Mouse (Mus musculus) limb, embryonic 11.5 days (tissue): ENCODE data around the gene BC035044. TPM values are rescaled to one million over a fixed set of nuclear protein-coding genes. Genes with fewer than 3 reads are reported as not detected.
"Not testable (repeated sequence)": the region's sequence is repeated elsewhere in the genome, so short reads cannot be mapped to it uniquely, and the experiment has no call there.

Experiments
- ATAC-seq: fragments of 200-750 bp; cut with Nextera tagmentation; 2 replicates; pipeline ENCODE4 v1.8.0; 2017; ENCODE audit warnings: low read depth; ENCODE audit not compliant: insufficient number of reproducible peaks, low FRiP score, low TSS enrichment
- DNase-seq: peaks from one replicate; pipeline ENCODE4 v3.0.0-alpha.2; 2015; ENCODE audit warnings: low spot score
- H3K27ac ChIP-seq: fragments of 300-500 bp; sonication (generic); replicated peaks from 2 replicates; pipeline ENCODE4 v1.5.1; 2014; ENCODE audit warnings: low read depth, mild to moderate bottlenecking, low read length
- H3K27me3 ChIP-seq: fragments of 300-500 bp; sonication (generic); 2 replicates; pipeline ENCODE4 v1.6.1; 2014; ENCODE audit warnings: mild to moderate bottlenecking, low read length, mixed read lengths; ENCODE audit not compliant: control insufficient read depth, insufficient read depth
- H3K36me3 ChIP-seq: fragments of 300-500 bp; sonication (generic); 2 replicates; pipeline ENCODE4 v1.6.1; 2014; ENCODE audit warnings: mild to moderate bottlenecking, low read length, moderate library complexity, mixed read lengths; ENCODE audit not compliant: control insufficient read depth, insufficient read depth
- H3K4me1 ChIP-seq: fragments of 300-500 bp; sonication (generic); 2 replicates; pipeline ENCODE4 v1.6.1; 2014; ENCODE audit warnings: low read length, mixed read lengths; ENCODE audit not compliant: control insufficient read depth, insufficient read depth
- H3K4me2 ChIP-seq: fragments of 300-500 bp; sonication (generic); 2 replicates; pipeline ENCODE4 v1.6.1; 2014; ENCODE audit warnings: low read depth, mild to moderate bottlenecking, moderate library complexity; ENCODE audit not compliant: severe bottlenecking
- H3K4me3 ChIP-seq: fragments of 300-500 bp; sonication (generic); 2 replicates; pipeline ENCODE4 v1.5.1; 2014; ENCODE audit warnings: low read depth, low read length
- H3K9ac ChIP-seq: fragments of 300-500 bp; sonication (generic); 2 replicates; pipeline ENCODE4 v1.6.1; 2014; ENCODE audit warnings: mild to moderate bottlenecking, low read length
- H3K9me3 ChIP-seq: fragments of 300-500 bp; sonication (generic); 2 replicates; pipeline ENCODE4 v1.6.1; 2016; ENCODE audit warnings: low read length; ENCODE audit not compliant: control insufficient read depth
- WGBS: fragments of 180-500 bp; shearing (Covaris S2); extraction: QIAGEN DNeasy Blood & Tissue Kit; methylation state at CpG from one replicate; pipeline ENCODE4 v1.1.7; 2014; 5-methylcytosine and 5-hydroxymethylcytosine counted together
- microRNA-seq: library from miRNA; unstranded; fragments of <30 nt; microRNA quantifications from one replicate; pipeline ENCODE4, GENCODE M21; 2016
- polyA plus RNA-seq: library from polyadenylated mRNA; unstranded; fragments of >200 nt; fragmentation: Nextera tagmentation; extraction: Ambion mirVana; gene quantifications from 2 replicates; pipeline ENCODE4 v1.2.1, GENCODE M21; 2014

The BC035044 gene
- polyA plus RNA-seq, 1 experiment from 2014 or later, result 0.96 TPM

- WGBS, result 8% methylated on average over 26 of the region's 26 CpGs
- Histone ChIP-seq H3K4me2 (peak overlapping the region; percentile 47), H3K36me3 (no peaks in the 10 kb centered on the region), H3K9ac (no peak overlapping the region), H3K4me1 (no peaks in the 10 kb centered on the region), H3K27ac (no peak overlapping the region), H3K4me3 (peak overlapping the region; percentile 28), H3K27me3 (no peaks in the 10 kb centered on the region), H3K9me3 (no peaks in the 10 kb centered on the region)
- ATAC-seq, result peak; percentile 94
- peak; percentile 100 for DNase-seq
Observed at GRCm38 (mm10) chr6:128802999-128803857, 87.7 kb downstream of the BC035044 start.

- ATAC-seq (peak; percentile 38), DNase-seq (no peak)
- 14% methylated on average over 10 of the region's 10 CpGs for WGBS
- Histone ChIP-seq H3K27me3 (no peaks in the 10 kb centered on the region), H3K9me3 (no peaks in the 10 kb centered on the region), H3K4me3 (peak overlapping the region; percentile 28), H3K4me1 (no peaks in the 10 kb centered on the region), H3K4me2 (peak overlapping the region; percentile 47), H3K27ac (no peak overlapping the region), H3K9ac (peak overlapping the region; percentile 48), H3K36me3 (no peaks in the 10 kb centered on the region)
Observed at GRCm38 (mm10) chr6:128802557-128802956, 88.4 kb downstream of the BC035044 start.

- WGBS, result 81% methylated on average over 5 of the region's 5 CpGs
- H3K36me3 ChIP-seq, ATAC-seq, H3K4me1 ChIP-seq, H3K4me2 ChIP-seq, H3K4me3 ChIP-seq, H3K27ac ChIP-seq, DNase-seq, H3K27me3 ChIP-seq, H3K9ac ChIP-seq, H3K9me3 ChIP-seq: not testable (repeated sequence)
Observed at GRCm38 (mm10) chr6:128800696-128801095, 90.2 kb downstream of the BC035044 start.

- H3K27ac ChIP-seq, result no peak overlapping the region
- 22% methylated on average over 7 of the region's 7 CpGs for WGBS
- H3K36me3 ChIP-seq, result no peaks in the 10 kb centered on the region
- peak; percentile 27 for DNase-seq
- no peaks in the 10 kb centered on the region for H3K4me1 ChIP-seq
- H3K4me3 ChIP-seq, result peak overlapping the region; percentile 55
- ATAC-seq, result no peak
- no peaks in the 10 kb centered on the region for H3K9me3 ChIP-seq
- no peak overlapping the region for H3K9ac ChIP-seq
- H3K27me3 ChIP-seq, result no peaks in the 10 kb centered on the region
- peak overlapping the region; percentile 36 for H3K4me2 ChIP-seq
Observed at GRCm38 (mm10) chr6:128799896-128800270, 91.0 kb downstream of the BC035044 start.

- WGBS, result under 1% methylated on average over 49 of the region's 49 CpGs
- not testable (repeated sequence) for H3K27me3 ChIP-seq, H3K27ac ChIP-seq, H3K36me3 ChIP-seq, H3K9me3 ChIP-seq, H3K4me1 ChIP-seq
- Histone ChIP-seq H3K4me3 (peak overlapping the region; percentile 55), H3K4me2 (peak overlapping the region; percentile 36), H3K9ac (peak overlapping the region; percentile 53)
- ATAC-seq (peak; percentile 75), DNase-seq (peak; percentile 98)
Observed at GRCm38 (mm10) chr6:128799144-128799895, 91.6 kb downstream of the BC035044 start.

Small RNAs within 50 kb of the gene (microRNA-seq; reads per million reads assigned to microRNA genes)
- not detected for gene Gm27336

Other genes with a start within 250 kb of the BC035044 start
- gene Clec2h, start 228.7 kb downstream of the BC035044 start, polyA plus RNA-seq, result not detected in 2 replicates
- gene Klrb1, start 168.1 kb downstream of the BC035044 start, polyA plus RNA-seq, result not detected in 2 replicates
- not detected in 2 replicates for gene Klrb1c, start 101.9 kb downstream of the BC035044 start, polyA plus RNA-seq
- not detected in 2 replicates for gene Gm44511, start 64.8 kb downstream of the BC035044 start, polyA plus RNA-seq
- not detected in 2 replicates for gene Klrb1b, start 64.8 kb downstream of the BC035044 start, polyA plus RNA-seq
- gene Clec2i, start 3.5 kb downstream of the BC035044 start, polyA plus RNA-seq, result not detected in 2 replicates
- gene Clec2g, start 43.3 kb upstream of the BC035044 start, polyA plus RNA-seq, result not detected in 2 replicates
- 0.11 TPM in 1 of 2 replicates, not detected in the other for gene Klrb1f, start 154.8 kb upstream of the BC035044 start, polyA plus RNA-seq
- not detected in 2 replicates for gene Clec2e, start 209.8 kb upstream of the BC035044 start, polyA plus RNA-seq